Mouse (Mus musculus): ENCODE data around the gene Cops8.

DNA sequence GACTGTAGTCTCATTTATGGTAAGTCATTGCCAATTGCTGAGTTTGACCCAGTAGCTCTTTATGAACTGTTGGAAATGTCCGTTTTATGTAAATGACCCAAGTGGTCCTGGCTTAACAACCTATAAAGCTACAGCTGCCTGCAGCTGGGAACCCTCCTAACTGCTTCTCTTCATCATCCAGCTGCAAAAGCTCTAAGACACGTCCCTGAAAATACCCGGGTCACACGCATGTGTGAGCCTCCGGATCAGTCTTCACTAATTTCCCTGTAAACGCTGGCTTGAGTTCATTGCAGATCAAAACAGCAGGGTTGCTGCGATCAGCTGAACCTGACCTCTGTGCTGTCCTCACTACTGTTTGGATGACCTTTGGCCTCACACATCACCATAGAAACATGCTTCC lies 35.6 kb downstream of the Cops8 start:
- TF ChIP-seq CTCF (IDR thresholded peaks at IDR 0.05; ENCODE audit: insufficient read depth, low read length), result no peak
- TF ChIP-seq POLR2A (IDR thresholded peaks at IDR 0.05; ENCODE audit: borderline replicate concordance, extremely low read depth, low read depth, low read length), result no peak

Measured in lung, adult 2 months (tissue).